Mouse (Mus musculus): Measurements from ENCODE around the gene Prkn.

GRCm38 (mm10) chr17:11336156-11336555, 496.0 kb downstream of the Prkn start:
- TF ChIP-seq MXI1 (IDR thresholded peaks at IDR 0.05; ENCODE audit: low read depth, low read length) (no peak), NRF1 (IDR thresholded peaks at IDR 0.05; ENCODE audit: insufficient read depth, low read depth, low read length, poor library complexity, severe bottlenecking) (no peak), ZNF384 (IDR thresholded peaks at IDR 0.05; ENCODE audit: low read depth, low read length) (no peak), RCOR1 (IDR thresholded peaks at IDR 0.05; ENCODE audit: low read depth, low read length) (no peak), ZMIZ1 (IDR thresholded peaks at IDR 0.05; ENCODE audit: low read depth, low read length) (no peak), MAFK (IDR thresholded peaks at IDR 0.05; ENCODE audit: borderline replicate concordance, low read depth, low read length) (no peak), HCFC1 (IDR thresholded peaks at IDR 0.05; ENCODE audit: low read depth, low read length) (no peak), POLR2AphosphoS5 (IDR thresholded peaks at IDR 0.05; ENCODE audit: borderline replicate concordance, low read depth, low read length) (no peak), ELF1 (IDR thresholded peaks at IDR 0.05; ENCODE audit: low read depth, low read length) (no peak), POLR2A (IDR thresholded peaks at IDR 0.05; ENCODE audit: control insufficient read depth in 1 of 2, insufficient read depth in 1 of 2, low read depth in 1 of 2, low read length in 2 of 2, poor library complexity in 1 of 2) (no peak), CTCF (IDR thresholded peaks at IDR 0.05 in 2 of 3, conservative IDR thresholded peaks at IDR 0.05 in 1 of 3; ENCODE audit: control insufficient read depth in 1 of 3, insufficient read depth in 1 of 3, low read depth in 2 of 3, low read length in 3 of 3, poor library complexity in 1 of 3, severe bottlenecking in 1 of 3) (no peak), SMC3 (IDR thresholded peaks at IDR 0.05; ENCODE audit: low read depth, low read length) (no peak)

Data from MEL (cell line).